Mouse (Mus musculus) ES-Bruce4 (cell line): ENCODE data around the gene Blm. TPM values are rescaled to one million over a fixed set of nuclear protein-coding genes. Genes with fewer than 3 reads are reported as not detected.

Experiments used
- H3K27ac ChIP-seq: 2 replicates; pipeline ENCODE4 v1.5.1; 2012; ENCODE audit warnings: low read length, inconsistent platforms; ENCODE audit not compliant: insufficient read depth
- H3K27me3 ChIP-seq: 2 replicates; pipeline ENCODE4 v1.6.1; 2012; ENCODE audit warnings: mild to moderate bottlenecking, low read length, inconsistent platforms; ENCODE audit not compliant: control insufficient read depth, poor library complexity, insufficient read depth, severe bottlenecking
- H3K36me3 ChIP-seq: 2 replicates; pipeline ENCODE4 v1.6.1; 2012; ENCODE audit warnings: inconsistent platforms, mild to moderate bottlenecking, low read length, moderate library complexity; ENCODE audit not compliant: control insufficient read depth, poor library complexity, insufficient read depth, severe bottlenecking
- H3K4me1 ChIP-seq: one replicate; pipeline ENCODE4 v1.8.1; 2011; ENCODE audit warnings: low read length; ENCODE audit not compliant: control insufficient read depth, insufficient read depth
- H3K4me3 ChIP-seq: 2 replicates; pipeline ENCODE4 v1.5.1; 2011; ENCODE audit warnings: low read depth, mild to moderate bottlenecking, low read length
- H3K9ac ChIP-seq: 2 replicates; pipeline ENCODE4 v1.6.1; 2012; ENCODE audit warnings: low read depth, mild to moderate bottlenecking, inconsistent platforms; ENCODE audit not compliant: poor library complexity, severe bottlenecking
- H3K9me3 ChIP-seq: replicated peaks from 2 replicates; pipeline ENCODE4 v1.6.1; 2012; ENCODE audit warnings: mild to moderate bottlenecking, low read length, inconsistent platforms; ENCODE audit not compliant: control insufficient read depth, poor library complexity, insufficient read depth, severe bottlenecking
- CTCF ChIP-seq: IDR thresholded peaks from one replicate; pipeline ENCODE4 v1.8.1; 2011; ENCODE audit warnings: low read depth, low read length
- EP300 ChIP-seq: IDR thresholded peaks from 2 replicates; pipeline ENCODE4 v1.6.1; 2011; ENCODE audit warnings: low read depth, low read length; ENCODE audit not compliant: insufficient read depth
- POLR2A ChIP-seq: IDR thresholded peaks from one replicate; pipeline ENCODE4 v1.8.1; 2011; ENCODE audit warnings: low read length; ENCODE audit not compliant: insufficient read depth
- polyA plus RNA-seq: library from polyadenylated mRNA; stranded (reverse); fragments of >200 nt; gene quantifications from 2 replicates; pipeline ENCODE4 v1.2.4, GENCODE M21; 2011; ENCODE audit warnings: low read depth; ENCODE audit not compliant: missing spikeins, insufficient read depth, insufficient read length

The Blm gene
- polyA plus RNA-seq, 1 experiment = 139 TPM

GRCm38 (mm10) chr7:80406186-80406585 lies 128.7 kb downstream of the Blm start:
- H3K36me3 ChIP-seq = no peaks in the 10 kb centered on the region
- H3K9ac ChIP-seq = no peak overlapping the region
- no peaks in the 10 kb centered on the region for H3K9me3 ChIP-seq
- no peak overlapping the region for H3K4me3 ChIP-seq
- peaks cover 1% of the 10 kb centered on the region for H3K4me1 ChIP-seq
- no peak overlapping the region for H3K27ac ChIP-seq
- no peaks in the 10 kb centered on the region for H3K27me3 ChIP-seq
- TF ChIP-seq EP300 = no peak
- TF ChIP-seq POLR2A = no peak

- H3K36me3 ChIP-seq = no peaks in the 10 kb centered on the region
- no peaks in the 10 kb centered on the region for H3K9me3 ChIP-seq
- no peak within 1 kb of the TSS for H3K4me3 ChIP-seq
- peaks cover 1% of the 10 kb centered on the region for H3K4me1 ChIP-seq
- TF ChIP-seq CTCF = no peak
- no peak for TF ChIP-seq POLR2A
- no peak for TF ChIP-seq EP300
- no peak within 1 kb of the TSS for H3K27ac ChIP-seq
- H3K9ac ChIP-seq = no peak within 1 kb of the TSS
- H3K27me3 ChIP-seq = no peaks in the 10 kb centered on the region
Observed at GRCm38 (mm10) chr7:80405188-80405695, 129.7 kb downstream of the Blm start, which contains the start of gene Furin. Furin (minus strand) TSS chr7:80405436.

Other genes starting within 250 kb of the Blm start
- 246 and 258 TPM in 2 replicates for gene Prc1, start 240.7 kb downstream of the Blm start, polyA plus RNA-seq
- gene Rccd1, start 210.7 kb downstream of the Blm start, polyA plus RNA-seq = 16.3 and 26.5 TPM in 2 replicates
- 24.0 and 25.3 TPM in 2 replicates for gene Unc45a, start 194.1 kb downstream of the Blm start, polyA plus RNA-seq
- gene Hddc3, start 192.0 kb downstream of the Blm start, polyA plus RNA-seq = 9.7 and 12.8 TPM in 2 replicates
- gene Man2a2, start 163.7 kb downstream of the Blm start, polyA plus RNA-seq = 16.1 and 18.1 TPM in 2 replicates
- 0.76 and 3.1 TPM in 2 replicates for gene Fes, start 147.2 kb downstream of the Blm start, polyA plus RNA-seq
- 32.5 and 40.3 TPM in 2 replicates for gene Furin, start 129.7 kb downstream of the Blm start, polyA plus RNA-seq
- gene Crtc3, start 153.8 kb upstream of the Blm start, polyA plus RNA-seq = 8.0 and 11.0 TPM in 2 replicates